Mouse (Mus musculus): ENCODE measurements around the gene Atf7ip. TPM values are rescaled to one million over a fixed set of nuclear protein-coding genes. Genes with fewer than 3 reads are reported as not detected.

The Atf7ip gene
- total RNA-seq, 4 experiments from 2014 or later: 90.9 to 100 (median 97.0) TPM

- DNase-seq (ENCODE audit: low spot score in 2 of 2): no peak
These were observed 47.2 kb downstream of the Atf7ip start for GRCm38 (mm10) chr6:136553156-136553555.

- DNase-seq (ENCODE audit: low spot score in 2 of 2): no peak
These were observed 48.0 kb downstream of the Atf7ip start for GRCm38 (mm10) chr6:136553767-136554569.

GRCm38 (mm10) chr6:136554774-136555522 lies 49.0 kb downstream of the Atf7ip start:
- DNase-seq (ENCODE audit: low spot score in 2 of 2): no peak

DNA sequence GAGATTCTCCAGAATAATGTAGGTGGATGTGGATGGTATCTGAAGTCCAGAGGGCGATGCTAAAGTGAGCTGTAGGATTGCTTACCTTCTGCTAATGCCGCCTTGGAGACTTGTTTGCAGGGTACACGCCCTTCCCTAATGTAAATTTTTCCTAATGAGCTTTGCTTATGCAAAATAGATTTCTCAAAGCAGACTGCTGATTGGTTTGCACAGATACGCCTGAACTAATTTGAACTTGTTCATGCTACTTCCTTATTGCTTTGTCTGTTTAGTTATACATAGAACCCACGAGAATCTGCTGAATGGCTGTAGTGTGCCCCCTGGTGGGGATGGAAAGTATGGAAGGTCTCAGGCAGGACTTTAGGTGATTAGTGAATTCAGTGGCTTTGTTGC lies 49.6 kb downstream of the Atf7ip start:
- DNase-seq (ENCODE audit: low spot score in 2 of 2): no peak

GRCm38 (mm10) chr6:136558288-136559005 lies 52.5 kb downstream of the Atf7ip start:
- DNase-seq (ENCODE audit: low spot score in 2 of 2): no peak

DNA sequence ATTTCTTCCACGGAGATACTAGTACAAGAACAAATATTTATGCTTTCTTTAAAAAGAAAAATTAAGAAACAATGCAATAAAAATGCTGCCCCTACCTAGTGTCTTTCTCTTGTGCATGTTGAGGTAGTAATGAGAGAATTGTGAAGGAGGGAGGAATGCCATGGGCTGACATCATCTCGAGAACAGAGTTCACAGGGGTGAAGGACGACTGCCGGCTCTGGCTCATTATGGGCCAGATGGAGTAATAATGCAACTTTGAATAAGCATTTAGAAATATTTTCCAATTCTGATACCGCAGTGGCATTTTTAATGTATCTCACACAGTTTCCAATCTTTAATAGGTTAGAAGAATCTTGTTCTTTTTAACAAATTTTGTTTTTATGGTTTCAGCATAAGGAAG lies 60.0 kb downstream of the Atf7ip start:
- no peak for DNase-seq (ENCODE audit: low spot score in 2 of 2)

DNA sequence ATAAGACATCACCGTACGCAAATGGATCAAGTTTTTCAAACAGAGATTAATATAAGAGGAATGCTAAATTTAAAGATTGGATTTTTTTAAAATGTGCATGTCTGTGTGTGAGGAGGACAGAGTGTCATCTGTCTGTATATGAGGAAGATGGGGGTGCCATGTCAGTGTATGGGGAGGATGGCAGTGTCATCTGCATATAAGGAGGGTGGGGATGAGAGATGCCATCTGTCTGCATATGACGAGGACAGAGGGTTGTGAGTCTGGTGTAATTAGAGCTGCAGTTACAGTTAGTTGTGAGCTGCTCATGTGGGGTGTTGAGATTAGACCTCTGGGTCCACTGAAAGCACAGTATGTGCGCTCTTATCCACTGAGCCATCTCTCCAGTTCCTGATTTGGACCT lies 84.8 kb downstream of the Atf7ip start:
- DNase-seq (ENCODE audit: low spot score in 2 of 2): no peak

DNA sequence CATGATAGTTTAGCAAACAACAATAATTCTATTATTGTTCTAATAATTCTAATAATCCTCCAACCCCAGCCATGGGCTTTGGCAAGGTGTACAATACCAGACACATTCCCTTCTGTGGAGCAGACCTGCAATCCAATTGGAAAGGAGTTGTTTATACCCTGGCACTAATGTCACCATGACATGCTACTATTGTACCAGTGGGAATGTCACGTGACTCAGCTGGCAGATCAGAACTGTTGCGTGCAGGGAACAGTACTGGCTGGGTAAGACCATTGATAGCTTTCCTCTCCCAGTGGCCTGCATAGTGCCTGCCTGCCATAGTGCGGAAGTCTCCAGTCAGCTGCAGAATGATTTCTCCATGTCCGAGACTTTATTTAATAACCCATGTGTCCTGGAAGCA lies 88.6 kb downstream of the Atf7ip start:
- no peak for DNase-seq (ENCODE audit: low spot score in 2 of 2)

GRCm38 (mm10) chr6:136602601-136603000 lies 96.6 kb downstream of the Atf7ip start:
- no peak for DNase-seq (ENCODE audit: low spot score in 2 of 2)

- DNase-seq (ENCODE audit: low spot score in 2 of 2): no peak
These were observed 105.6 kb downstream of the Atf7ip start for GRCm38 (mm10) chr6:136611351-136612215.

DNA sequence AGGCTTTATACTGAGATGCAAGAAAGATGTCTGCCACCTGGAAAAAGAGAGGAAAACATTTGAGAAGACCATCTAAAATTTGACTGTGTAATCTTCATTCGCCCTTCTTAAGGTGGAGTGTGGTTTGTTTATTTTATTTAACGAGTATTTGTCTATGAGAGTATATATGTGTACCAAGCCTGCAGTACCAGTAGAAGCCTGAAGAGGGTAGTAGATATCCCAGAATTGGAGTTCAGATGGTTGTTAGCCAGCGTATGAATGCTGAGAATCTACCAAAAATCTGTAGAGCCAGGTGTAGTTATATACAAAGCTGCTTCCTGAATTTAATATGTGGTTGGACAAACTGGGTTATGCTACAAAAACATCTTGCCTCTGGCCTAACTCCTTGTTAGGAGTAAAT lies 106.3 kb downstream of the Atf7ip start:
- no peak for DNase-seq (ENCODE audit: low spot score in 2 of 2)

GRCm38 (mm10) chr6:136614156-136614555 lies 108.2 kb downstream of the Atf7ip start:
- no peak for DNase-seq (ENCODE audit: low spot score in 2 of 2)

DNA sequence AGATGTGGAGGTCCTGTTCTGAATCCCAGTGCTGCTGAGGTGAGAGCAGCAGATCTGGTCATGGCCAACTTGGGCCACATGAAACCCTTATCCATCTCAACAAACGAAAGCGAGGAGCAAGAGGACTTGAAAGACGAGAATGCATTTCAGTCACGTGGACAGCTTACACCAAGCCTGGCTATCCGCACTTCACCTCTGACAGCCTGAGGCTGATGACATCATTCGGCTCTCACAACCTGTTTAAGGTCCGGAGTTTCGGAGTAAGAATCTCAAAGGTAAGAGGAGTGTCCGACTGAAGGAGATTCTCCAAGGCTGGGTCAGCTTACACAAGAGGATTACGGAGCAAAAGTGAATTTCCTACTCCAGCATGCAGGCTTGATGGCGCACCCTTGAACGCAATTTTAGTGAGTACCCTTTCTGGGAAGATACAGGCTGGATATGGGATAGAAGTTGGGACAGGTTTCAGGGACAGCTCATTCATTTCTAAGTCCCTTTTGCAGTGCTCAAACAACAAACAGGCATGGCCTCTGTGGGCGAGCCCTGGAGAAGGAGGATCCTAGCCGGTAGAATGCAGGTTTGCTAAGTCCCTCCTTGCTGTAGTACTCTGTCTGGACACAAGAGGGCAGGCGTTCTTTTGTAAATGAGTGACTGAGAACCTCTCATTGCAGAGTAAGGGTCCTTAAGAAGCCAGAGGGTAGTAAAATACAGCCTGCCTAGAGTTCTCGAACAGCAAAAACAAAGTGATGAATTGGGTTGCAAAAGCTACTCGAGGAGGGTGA lies 114.6 kb downstream of the Atf7ip start:
- DNase-seq (ENCODE audit: low spot score in 2 of 2): peak in 1 of 2 experiments; percentile 79

GRCm38 (mm10) chr6:136625421-136625820 lies 119.5 kb downstream of the Atf7ip start:
- no peak for DNase-seq (ENCODE audit: low spot score in 2 of 2)

DNA sequence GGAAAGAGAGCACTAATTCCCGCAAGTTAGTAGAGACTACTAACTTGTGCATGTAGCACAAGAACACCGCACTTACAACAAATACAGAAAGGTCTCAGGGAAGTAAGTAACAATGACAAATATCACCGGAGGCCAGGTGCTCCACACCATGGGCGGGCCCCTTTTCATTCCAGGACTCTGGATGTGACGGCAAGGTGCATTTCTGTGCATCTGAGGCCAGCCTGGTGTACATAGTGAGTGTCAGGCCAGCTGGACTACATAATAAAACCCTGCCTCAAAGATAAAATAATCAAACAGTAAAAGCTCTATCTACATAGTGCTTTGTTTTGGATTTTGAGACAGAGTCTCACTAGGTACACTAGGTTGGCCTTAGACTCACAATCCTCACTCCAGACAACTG lies 123.7 kb downstream of the Atf7ip start:
- no peak for DNase-seq (ENCODE audit: low spot score in 2 of 2)

DNA sequence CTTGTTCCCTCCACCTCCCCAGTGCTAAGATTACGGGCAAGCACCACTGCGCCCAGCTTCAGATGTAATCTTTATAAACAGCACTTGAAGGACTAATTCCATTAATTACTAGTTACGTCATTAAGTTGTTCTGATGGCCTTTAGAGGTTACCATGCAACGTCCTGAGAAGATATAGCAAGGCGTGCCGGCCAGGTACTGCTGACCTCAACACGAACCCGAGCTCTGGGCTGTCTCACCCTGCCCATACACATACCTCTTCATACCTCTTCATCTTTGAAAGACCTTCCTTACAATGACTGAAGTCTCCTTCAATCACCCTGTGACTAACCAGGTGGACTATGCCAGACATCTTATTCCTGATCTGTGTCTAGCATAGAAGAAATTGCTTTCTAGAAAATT lies 125.6 kb downstream of the Atf7ip start:
- DNase-seq (ENCODE audit: low spot score in 2 of 2): no peak

DNA sequence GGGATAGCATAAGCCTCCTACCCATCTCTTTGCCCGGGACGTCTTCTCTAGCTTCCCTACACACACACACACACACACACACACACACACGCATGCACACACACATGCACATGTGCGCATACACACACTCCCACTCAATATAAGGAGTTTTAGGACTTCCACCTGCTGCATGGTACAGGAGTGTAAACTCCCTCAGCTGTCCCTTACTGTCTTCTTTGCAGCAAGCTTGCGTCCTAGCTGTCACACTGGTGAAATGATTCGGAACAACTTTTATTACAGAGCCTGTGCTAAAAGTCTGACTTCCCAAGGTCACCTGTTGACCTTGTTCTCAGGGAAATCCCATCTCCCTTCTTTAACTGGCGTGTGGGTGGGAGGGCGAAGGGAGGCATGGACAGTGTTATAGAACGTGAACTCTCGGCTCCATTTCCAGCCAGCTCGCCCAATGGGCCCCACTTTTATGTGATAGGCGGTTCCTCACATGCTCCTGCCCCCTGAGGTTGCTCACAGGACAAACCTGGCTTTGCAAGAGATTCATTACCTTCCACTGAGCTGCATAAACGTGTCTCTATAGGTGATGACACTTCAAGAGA lies 126.1 kb downstream of the Atf7ip start:
- DNase-seq (ENCODE audit: low spot score in 2 of 2): no peak

DNA sequence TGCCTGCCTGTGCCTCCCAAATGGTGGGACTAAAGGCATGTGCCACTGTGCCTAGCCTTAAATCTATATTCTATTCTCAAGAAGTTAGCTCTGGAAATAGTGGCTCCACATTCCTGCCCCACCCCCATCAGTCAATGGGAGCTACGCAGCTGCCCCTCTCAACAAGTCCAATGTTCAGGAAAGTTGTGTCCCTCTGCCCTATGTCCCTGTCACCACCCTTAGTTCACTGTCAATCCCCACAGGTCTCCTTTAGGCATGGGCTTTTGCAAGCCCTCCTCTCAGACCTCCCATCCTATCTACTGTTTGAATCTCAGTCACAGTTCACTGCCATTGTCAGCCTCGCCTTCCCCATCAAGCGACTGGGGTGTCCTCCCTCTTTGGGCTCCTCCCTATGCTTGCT lies 127.2 kb downstream of the Atf7ip start:
- no peak for DNase-seq (ENCODE audit: low spot score in 2 of 2)

- no peak for DNase-seq (ENCODE audit: low spot score in 2 of 2)
These were observed 127.8 kb downstream of the Atf7ip start for GRCm38 (mm10) chr6:136633719-136634118.

DNA sequence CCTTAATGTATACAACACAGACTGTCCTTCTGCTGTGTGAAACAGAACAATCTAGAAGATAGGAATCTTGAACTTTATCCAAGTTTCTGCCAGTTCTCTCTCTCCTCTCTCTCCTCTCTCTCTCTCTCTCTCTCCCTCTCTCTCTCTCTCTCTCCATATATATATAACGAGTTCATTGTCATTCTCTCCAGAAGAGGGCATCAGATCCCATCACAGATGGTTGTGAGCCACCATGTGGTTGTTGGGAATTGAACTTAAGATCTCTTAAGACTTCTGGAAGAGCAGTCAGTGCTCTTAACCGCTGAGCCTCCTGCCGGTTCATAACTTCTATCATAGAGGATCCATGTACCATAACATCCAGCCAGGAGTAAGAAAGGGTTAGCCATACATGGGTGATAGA lies 129.0 kb downstream of the Atf7ip start:
- DNase-seq (ENCODE audit: low spot score in 2 of 2): no peak
